Mouse (Mus musculus) midbrain, embryonic 12.5 days (tissue): ENCODE data around the gene Cby3. TPM values are rescaled to one million over a fixed set of nuclear protein-coding genes. Genes with fewer than 3 reads are reported as not detected.
"Not testable (repeated sequence)": the region's sequence is repeated elsewhere in the genome, so short reads cannot be mapped to it uniquely, and the experiment has no call there.

Experiments used
- ATAC-seq: fragments of 200-750 bp; cut with Nextera tagmentation; 2 replicates; pipeline ENCODE4 v1.8.0; 2017; ENCODE audit warnings: low read depth, moderate TSS enrichment, moderate library complexity; ENCODE audit not compliant: low FRiP score
- H3K27ac ChIP-seq: fragments of 300-500 bp; sonication (generic); replicated peaks from 2 replicates; pipeline ENCODE4 v1.5.1; 2016; ENCODE audit warnings: mild to moderate bottlenecking
- H3K27me3 ChIP-seq: fragments of 300-500 bp; sonication (generic); 2 replicates; pipeline ENCODE4 v1.6.1; 2016; ENCODE audit warnings: mild to moderate bottlenecking
- H3K36me3 ChIP-seq: fragments of 300-500 bp; sonication (generic); 2 replicates; pipeline ENCODE4 v1.6.1; 2016
- H3K4me1 ChIP-seq: fragments of 300-500 bp; sonication (generic); 2 replicates; pipeline ENCODE4 v1.6.1; 2016
- H3K4me2 ChIP-seq: fragments of 300-500 bp; sonication (generic); replicated peaks from 2 replicates; pipeline ENCODE4 v1.6.1; 2016; ENCODE audit warnings: mild to moderate bottlenecking, moderate library complexity
- H3K4me3 ChIP-seq: fragments of 300-500 bp; sonication (generic); 2 replicates; pipeline ENCODE4 v1.5.1; 2016; ENCODE audit warnings: mild to moderate bottlenecking
- H3K9ac ChIP-seq: fragments of 300-500 bp; sonication (generic); replicated peaks from 2 replicates; pipeline ENCODE4 v1.6.1; 2016; ENCODE audit warnings: mild to moderate bottlenecking, moderate library complexity
- H3K9me3 ChIP-seq: fragments of 300-500 bp; sonication (generic); 2 replicates; pipeline ENCODE4 v1.6.1; 2016; ENCODE audit warnings: mild to moderate bottlenecking
- WGBS: fragments of 180-500 bp; shearing (Covaris S2); methylation state at CpG from one replicate; pipeline ENCODE4 v1.1.7; 2016; 5-methylcytosine and 5-hydroxymethylcytosine counted together
- polyA plus RNA-seq: library from polyadenylated mRNA; unstranded; fragments of >200 nt; fragmentation: Nextera tagmentation; extraction: Ambion mirVana; gene quantifications from 2 replicates; pipeline ENCODE4 v1.2.1, GENCODE M21; 2016

The Cby3 gene
- polyA plus RNA-seq = not detected in 2 replicates

- Histone ChIP-seq H3K9me3 (no peaks in the 10 kb centered on the region), H3K4me2 (no peak within 1 kb of the TSS), H3K36me3 (no peaks in the 10 kb centered on the region), H3K4me1 (no peaks in the 10 kb centered on the region), H3K4me3 (no peak within 1 kb of the TSS), H3K27me3 (peaks cover 18% of the 10 kb centered on the region), H3K9ac (no peak within 1 kb of the TSS), H3K27ac (no peak within 1 kb of the TSS)
- no peak for ATAC-seq
These were observed at the start of gene Cby3 for GRCm38 (mm10) chr11:50354162-50354561. Gene Cby3 (plus strand): TSS chr11:50354462.

- Histone ChIP-seq H3K27me3 (no peaks in the 10 kb centered on the region), H3K9me3 (no peaks in the 10 kb centered on the region), H3K27ac (no peak overlapping the region), H3K36me3 (peaks cover 34% of the 10 kb centered on the region), H3K4me2 (no peak overlapping the region), H3K9ac (no peak overlapping the region), H3K4me1 (no peaks in the 10 kb centered on the region), H3K4me3 (no peak overlapping the region)
- 91% methylated on average over 2 of the region's 2 CpGs for WGBS
- ATAC-seq = no peak
These were observed 41.5 kb upstream of the Cby3 start for GRCm38 (mm10) chr11:50312803-50313202.

GRCm38 (mm10) chr11:50319343-50319742, 34.9 kb upstream of the Cby3 start:
- not testable (repeated sequence) for H3K9ac ChIP-seq, H3K9me3 ChIP-seq, ATAC-seq, H3K36me3 ChIP-seq, H3K27me3 ChIP-seq, H3K4me3 ChIP-seq, H3K4me2 ChIP-seq, H3K27ac ChIP-seq
- WGBS = 92% methylated on average over 4 of the region's 4 CpGs
- H3K4me1 ChIP-seq = peaks cover 20% of the 10 kb centered on the region

- no peak overlapping the region for H3K9ac ChIP-seq
- no peak overlapping the region for H3K27ac ChIP-seq
- WGBS = 97% methylated on average over 6 of the region's 6 CpGs
- H3K4me1 ChIP-seq = peaks cover 25% of the 10 kb centered on the region
- no peaks in the 10 kb centered on the region for H3K9me3 ChIP-seq
- 0 out of 2 replicates have a peak, but pooled peaks cover 3% of the 10 kb centered on the region for H3K36me3 ChIP-seq
- ATAC-seq = no peak
- no peaks in the 10 kb centered on the region for H3K27me3 ChIP-seq
- H3K4me2 ChIP-seq = no peak overlapping the region
- H3K4me3 ChIP-seq = no peak overlapping the region
These were observed 33.0 kb upstream of the Cby3 start for GRCm38 (mm10) chr11:50321239-50321638.

GRCm38 (mm10) chr11:50322345-50322744, 31.9 kb upstream of the Cby3 start:
- Histone ChIP-seq H3K27me3 (no peaks in the 10 kb centered on the region), H3K4me3 (no peak overlapping the region), H3K9me3 (no peaks in the 10 kb centered on the region), H3K9ac (no peak overlapping the region), H3K4me2 (no peak overlapping the region), H3K27ac (no peak overlapping the region), H3K4me1 (peaks cover 33% of the 10 kb centered on the region), H3K36me3 (0 out of 2 replicates have a peak, but pooled peaks cover 3% of the 10 kb centered on the region)
- ATAC-seq = no peak

- Histone ChIP-seq H3K36me3 (peaks cover 9% of the 10 kb centered on the region), H3K9ac (peak overlapping the region; percentile 95), H3K4me2 (peak overlapping the region; percentile 88), H3K27me3 (no peaks in the 10 kb centered on the region), H3K27ac (no peak overlapping the region), H3K4me1 (peaks cover 33% of the 10 kb centered on the region), H3K9me3 (no peaks in the 10 kb centered on the region), H3K4me3 (peak overlapping the region; percentile 91)
- ATAC-seq = no peak
- WGBS = 59% methylated on average over 1 of the region's 1 CpGs
These were observed 30.4 kb upstream of the Cby3 start for GRCm38 (mm10) chr11:50323843-50324242.

- Histone ChIP-seq H3K4me3 (peak overlapping the region; percentile 91), H3K4me1 (peaks cover 33% of the 10 kb centered on the region), H3K36me3 (peaks cover 14% of the 10 kb centered on the region), H3K27ac (peak overlapping the region; percentile 89), H3K27me3 (no peaks in the 10 kb centered on the region), H3K9me3 (no peaks in the 10 kb centered on the region), H3K9ac (peak overlapping the region; percentile 95), H3K4me2 (peak overlapping the region; percentile 88)
- ATAC-seq = peak; percentile 80
- whole genome bisulfite sequencing = 2% methylated on average over 29 of the region's 34 CpGs
These were observed 29.4 kb upstream of the Cby3 start for GRCm38 (mm10) chr11:50324751-50325471.

- H3K27ac ChIP-seq = peak within 1 kb of the TSS; percentile 89
- under 1% methylated on average over 64 of the region's 64 CpGs for WGBS
- H3K36me3 ChIP-seq = peaks cover 14% of the 10 kb centered on the region
- peak within 1 kb of the TSS; percentile 88 for H3K4me2 ChIP-seq
- peak within 1 kb of the TSS; percentile 95 for H3K9ac ChIP-seq
- H3K4me1 ChIP-seq = peaks cover 33% of the 10 kb centered on the region
- no peaks in the 10 kb centered on the region for H3K9me3 ChIP-seq
- H3K27me3 ChIP-seq = no peaks in the 10 kb centered on the region
- peak within 1 kb of the TSS; percentile 91 for H3K4me3 ChIP-seq
- peak; percentile 99 for ATAC-seq
These were observed 28.6 kb upstream of the Cby3 start, which contains the start of gene Canx for GRCm38 (mm10) chr11:50325496-50326301. Gene Canx (minus strand): TSS chr11:50325673.

GRCm38 (mm10) chr11:50326302-50326966, 27.8 kb upstream of the Cby3 start:
- H3K4me1 ChIP-seq = peaks cover 33% of the 10 kb centered on the region
- H3K9me3 ChIP-seq = no peaks in the 10 kb centered on the region
- H3K4me3 ChIP-seq = peak overlapping the region; percentile 91
- H3K36me3 ChIP-seq = peaks cover 14% of the 10 kb centered on the region
- 5% methylated on average over 7 of the region's 7 CpGs for WGBS
- ATAC-seq = no peak
- peak overlapping the region; percentile 66 for H3K4me2 ChIP-seq
- peak overlapping the region; percentile 68 for H3K9ac ChIP-seq
- H3K27ac ChIP-seq = peak overlapping the region; percentile 85
- H3K27me3 ChIP-seq = no peaks in the 10 kb centered on the region

- peaks cover 24% of the 10 kb centered on the region for H3K4me1 ChIP-seq
- H3K4me3 ChIP-seq = no peak overlapping the region
- no peaks in the 10 kb centered on the region for H3K27me3 ChIP-seq
- 98% methylated on average over 3 of the region's 3 CpGs for WGBS
- no peaks in the 10 kb centered on the region for H3K9me3 ChIP-seq
- peaks cover 10% of the 10 kb centered on the region for H3K36me3 ChIP-seq
- no peak overlapping the region for H3K4me2 ChIP-seq
- no peak overlapping the region for H3K27ac ChIP-seq
- H3K9ac ChIP-seq = no peak overlapping the region
- no peak for ATAC-seq
These were observed 26.1 kb upstream of the Cby3 start for GRCm38 (mm10) chr11:50328075-50328625.

- 95% methylated on average over 1 of the region's 1 CpGs for WGBS
- no peaks in the 10 kb centered on the region for H3K27me3 ChIP-seq
- H3K4me3 ChIP-seq = no peak overlapping the region
- H3K4me1 ChIP-seq = peaks cover 12% of the 10 kb centered on the region
- no peaks in the 10 kb centered on the region for H3K9me3 ChIP-seq
- no peak overlapping the region for H3K4me2 ChIP-seq
- ATAC-seq = no peak
- H3K27ac ChIP-seq = no peak overlapping the region
- H3K36me3 ChIP-seq = peaks cover 10% of the 10 kb centered on the region
- H3K9ac ChIP-seq = no peak overlapping the region
These were observed 24.9 kb upstream of the Cby3 start for GRCm38 (mm10) chr11:50329378-50329777.
